Mouse (Mus musculus) brain, embryonic 14.5 days (tissue): ENCODE data around the gene Terb1.

ENCODE experiments used
- CTCF ChIP-seq: fragments of 200-500 bp; IDR thresholded peaks from 2 replicates; pipeline ENCODE4 v1.5.1; 2012; ENCODE audit warnings: inconsistent platforms, mild to moderate bottlenecking, moderate library complexity, borderline replicate concordance; ENCODE audit not compliant: insufficient read depth, insufficient read length; ENCODE audit errors: extremely low read depth
- POLR2A ChIP-seq: fragments of 200-500 bp; IDR thresholded peaks from 2 replicates; pipeline ENCODE4 v1.6.1; 2012; ENCODE audit warnings: mild to moderate bottlenecking, inconsistent platforms, borderline replicate concordance; ENCODE audit not compliant: poor library complexity, insufficient read depth, insufficient read length, severe bottlenecking; ENCODE audit errors: extremely low read depth

DNA sequence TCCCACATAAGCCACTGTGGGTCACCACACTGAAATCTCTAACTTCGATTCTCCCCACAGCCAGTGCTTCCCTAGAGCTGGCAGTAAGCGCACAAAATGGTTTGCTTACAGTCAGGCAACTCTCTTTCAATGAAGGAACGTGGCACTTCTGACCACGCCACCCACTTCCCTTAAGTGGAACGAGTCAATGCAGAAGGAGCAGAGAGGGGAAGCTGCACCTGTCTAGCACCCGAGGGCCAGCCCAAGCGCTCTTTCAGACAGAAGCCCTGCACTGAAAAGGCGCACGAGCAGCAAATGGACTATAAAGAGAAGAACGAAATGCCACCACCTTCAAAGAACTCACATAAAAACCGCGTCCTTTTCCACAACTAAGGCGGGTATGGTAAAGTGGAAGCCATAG, 82.0 kb downstream of the Terb1 start:
- TF ChIP-seq POLR2A (no peak), CTCF (no peak)
